Mouse (Mus musculus) mouse trophoblast stem cell (cell line): Measurements from ENCODE around the gene Mnat1.

Experiments used
- in situ Hi-C, 2 experiments: fragments of 300-500 bp; cut with MseI, MboI; formaldehyde crosslinking; loops; 2 replicates in 1 of 2; 3 replicates in 1 of 2; pipeline ENCODE4 v1.15.1; 2025

Mnat1 gene

DNA sequence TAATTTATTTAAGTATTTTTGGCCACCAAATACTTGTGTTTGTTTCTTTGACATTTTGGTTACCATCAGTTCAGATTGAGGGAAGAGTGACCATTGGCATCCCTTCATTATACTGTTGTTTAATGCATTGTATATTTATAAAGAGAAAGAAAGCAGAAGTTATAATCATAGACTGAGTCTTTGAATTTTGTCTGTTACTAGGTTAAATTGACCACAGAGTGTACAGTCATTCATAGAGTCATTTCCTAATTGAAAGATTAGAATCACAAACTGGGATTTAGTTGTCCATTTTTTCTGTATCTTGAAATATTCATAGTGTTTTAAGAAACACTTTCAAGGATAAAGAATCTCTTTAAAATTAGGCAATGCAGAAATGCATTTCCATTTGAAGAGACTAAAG lies 108.0 kb downstream of the Mnat1 start:
- in situ Hi-C loops = no loop called here

DNA sequence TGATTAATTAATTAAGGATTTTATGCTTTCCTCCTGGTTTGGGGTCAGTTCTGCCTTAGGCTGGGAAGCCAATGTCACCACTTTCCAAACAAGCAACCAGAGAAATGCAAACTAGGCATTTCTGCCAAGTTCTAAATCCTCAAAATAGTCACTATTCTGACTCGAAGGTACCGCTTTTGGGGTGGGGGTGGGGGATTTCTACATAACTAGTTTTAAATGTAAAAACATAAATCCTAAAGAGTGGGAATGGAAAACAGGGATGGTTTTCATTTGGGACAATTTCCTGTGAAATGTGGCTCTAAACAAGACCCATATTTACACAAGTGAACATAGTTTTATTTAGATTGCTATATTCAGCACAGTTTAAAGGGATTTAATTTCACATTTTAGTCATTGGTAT lies 109.1 kb downstream of the Mnat1 start:
- in situ Hi-C loops = no loop called here

DNA sequence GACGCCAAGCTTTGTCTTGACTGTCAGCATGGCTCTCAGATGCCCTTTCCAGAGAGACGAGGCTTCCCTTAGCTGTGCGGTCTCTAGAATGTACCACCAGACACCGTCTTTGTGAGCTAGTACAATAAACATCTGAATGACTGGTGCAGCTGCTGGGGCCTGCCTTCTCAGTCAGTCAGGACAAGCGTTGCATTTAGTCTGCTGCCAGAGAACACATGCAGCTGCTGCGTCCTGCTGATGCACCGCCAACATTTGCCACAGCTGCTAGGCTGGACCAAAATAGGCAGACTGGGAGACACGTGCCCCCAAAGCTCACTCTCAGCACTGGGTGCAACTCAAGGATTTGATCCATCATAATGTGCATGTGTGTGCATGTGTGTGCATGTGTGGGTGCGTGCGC lies 118.4 kb downstream of the Mnat1 start:
- in situ Hi-C loops = no loop called here

DNA sequence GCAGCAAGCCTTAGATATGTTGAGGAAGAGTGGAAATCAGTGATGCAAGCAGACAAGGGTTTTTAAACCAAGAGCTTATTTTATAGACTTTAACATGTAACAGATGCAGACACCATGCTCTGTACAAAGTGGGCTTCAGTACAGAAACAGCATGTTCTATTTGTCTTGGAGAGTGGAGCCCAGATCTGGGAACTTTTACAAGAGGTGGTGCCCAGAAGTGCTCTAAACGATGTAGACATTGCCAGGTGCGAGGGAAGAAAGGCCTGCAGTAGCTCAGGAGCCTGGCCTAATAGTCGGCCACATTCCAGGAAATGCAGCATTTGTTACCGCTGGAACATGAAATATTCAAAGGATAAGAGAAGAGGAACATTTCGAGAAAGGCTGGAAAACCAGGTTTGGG lies 122.2 kb downstream of the Mnat1 start:
- in situ Hi-C loops = no loop called here

DNA sequence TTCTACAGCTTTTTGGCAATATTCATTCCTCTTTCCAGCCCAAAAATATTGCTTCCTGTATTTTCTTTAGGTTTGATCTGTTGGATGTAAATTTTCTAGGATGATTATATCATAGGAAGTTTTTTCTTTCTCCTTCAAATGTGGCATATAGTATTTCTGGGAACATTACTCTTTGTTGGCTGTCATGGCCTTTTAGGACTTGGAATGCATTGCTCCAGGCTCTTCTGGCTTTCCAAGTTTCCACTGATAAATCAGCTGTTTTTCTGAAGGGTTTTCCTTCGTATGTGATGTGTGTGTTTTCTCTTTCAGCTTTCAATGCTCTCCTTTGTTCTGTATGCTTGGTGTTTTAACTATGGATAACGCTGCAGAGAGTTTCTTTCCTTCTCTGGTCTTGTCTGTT lies 131.5 kb downstream of the Mnat1 start:
- in situ Hi-C loops = no loop called here

DNA sequence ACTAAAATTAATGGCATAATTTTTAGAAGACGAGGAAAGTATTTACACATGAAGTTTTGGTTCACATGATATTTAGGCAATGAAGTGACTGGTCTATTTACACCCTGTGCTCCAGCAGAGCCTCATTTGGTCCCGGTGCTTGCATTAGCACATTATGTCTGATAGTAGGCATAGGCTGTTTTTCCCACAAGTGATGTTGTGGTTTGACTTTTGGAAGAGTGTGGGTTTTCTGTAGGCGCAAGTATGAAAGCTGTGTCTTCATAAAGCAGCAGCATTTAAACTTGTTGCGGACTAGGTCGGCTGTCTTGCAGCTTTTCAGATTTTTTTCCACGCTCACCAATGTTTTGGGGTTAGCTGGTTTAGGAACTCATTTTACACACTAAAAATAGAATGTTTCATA lies 135.8 kb downstream of the Mnat1 start:
- in situ Hi-C loops = no loop called here

DNA sequence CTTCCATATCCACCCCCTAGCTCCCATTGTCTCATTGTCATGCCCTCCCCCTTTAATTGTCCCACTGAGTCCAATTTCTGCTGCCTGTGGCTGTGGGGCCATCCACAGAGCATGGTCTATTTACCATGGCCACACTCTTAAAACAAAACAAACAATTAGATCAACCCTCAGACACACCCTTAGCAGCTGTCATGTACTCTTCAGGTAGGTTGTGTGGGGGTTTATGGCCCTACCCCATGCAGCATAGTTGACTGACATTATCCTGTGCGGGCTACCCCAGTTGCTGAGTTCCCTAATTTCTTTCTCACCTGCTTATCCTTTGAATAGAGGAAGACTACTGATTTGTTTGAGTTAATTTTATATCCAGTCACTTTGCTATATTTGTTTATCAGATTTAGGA lies 136.8 kb downstream of the Mnat1 start:
- in situ Hi-C loops = no loop called here

DNA sequence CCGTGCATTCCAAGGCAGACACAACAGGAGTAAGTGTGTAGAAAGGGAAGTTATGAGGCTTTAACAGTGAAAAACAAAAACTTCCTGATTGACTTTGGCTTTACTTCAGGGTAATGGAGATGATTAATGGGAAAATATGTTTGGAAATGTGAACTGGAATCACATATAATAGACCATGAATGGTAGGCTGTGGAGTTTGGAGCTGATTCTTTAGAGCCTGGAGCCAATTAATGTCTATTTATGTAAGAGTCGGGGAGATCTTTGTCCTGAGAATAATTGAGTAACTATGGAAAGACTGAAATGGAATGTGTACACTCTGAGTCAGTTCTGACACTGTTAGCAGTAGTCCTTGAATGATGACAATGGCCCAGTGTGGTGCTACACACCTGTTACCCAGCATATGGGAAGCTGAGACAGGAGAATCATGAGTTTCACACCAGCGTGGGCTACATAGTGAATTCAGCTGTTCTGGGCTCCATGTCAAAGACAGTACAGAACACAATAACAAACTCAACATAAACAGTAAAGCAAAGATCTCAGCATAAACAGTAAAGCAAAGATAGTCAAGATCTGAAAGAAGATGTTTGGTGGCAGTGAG lies 142.0 kb downstream of the Mnat1 start:
- in situ Hi-C loops = no loop called here

DNA sequence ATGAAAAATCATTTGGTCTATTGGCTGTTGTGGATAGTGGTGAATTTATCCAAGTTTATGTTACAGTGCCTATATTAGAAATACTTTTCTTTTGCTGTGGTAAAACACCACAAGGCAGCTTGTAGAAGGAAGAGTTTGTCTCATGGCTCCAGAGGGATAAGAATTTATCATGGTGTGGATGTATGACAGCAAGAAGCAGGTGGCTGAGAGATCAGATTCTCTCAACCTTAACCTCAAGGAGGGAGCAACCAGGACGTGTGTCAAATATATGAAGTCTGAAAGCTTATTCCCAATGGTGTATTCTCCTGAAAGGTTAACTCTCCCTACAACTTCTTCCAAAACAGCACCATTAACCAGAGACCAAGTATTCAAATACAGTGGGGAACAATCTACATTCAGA lies 143.1 kb downstream of the Mnat1 start:
- in situ Hi-C loops = no loop called here

DNA sequence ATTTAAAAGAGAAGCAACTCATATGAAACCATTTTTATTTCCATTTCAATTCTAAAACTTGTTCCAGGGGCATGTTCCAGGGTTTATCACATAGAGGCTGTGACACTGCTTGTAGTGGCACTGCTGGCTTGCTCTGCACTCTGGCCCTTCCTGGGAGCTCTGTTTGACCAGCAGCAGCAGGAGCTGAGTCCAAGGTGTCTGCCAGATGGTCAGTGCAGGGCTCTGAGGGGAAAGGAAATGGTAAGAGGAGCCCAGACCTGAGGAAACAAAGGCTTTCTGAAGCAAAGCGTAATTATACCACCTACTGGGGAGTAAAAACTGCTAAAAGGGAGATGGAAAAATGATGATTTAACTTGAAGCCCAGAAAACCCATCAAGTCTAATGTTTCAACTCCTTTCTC lies 145.0 kb downstream of the Mnat1 start:
- in situ Hi-C loops = no loop called here

DNA sequence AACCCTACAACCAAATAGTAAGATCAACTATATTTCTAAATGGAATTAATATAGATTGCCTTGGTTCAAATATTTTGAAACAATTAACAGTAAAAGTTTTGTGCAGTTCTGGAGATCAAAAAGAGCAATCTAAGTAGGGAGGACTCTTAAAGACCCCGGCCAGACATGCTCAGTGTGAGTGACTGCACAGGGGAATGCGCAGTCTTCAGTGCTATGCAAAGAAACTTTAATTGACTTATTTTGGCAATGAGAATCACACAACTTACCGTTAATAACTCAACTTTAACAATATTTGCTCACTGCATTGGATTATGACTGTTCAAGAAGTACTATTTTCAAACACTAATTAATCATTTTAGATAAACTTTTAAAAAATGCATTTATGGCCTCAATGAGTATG lies 146.0 kb downstream of the Mnat1 start:
- in situ Hi-C loops = no loop called here

DNA sequence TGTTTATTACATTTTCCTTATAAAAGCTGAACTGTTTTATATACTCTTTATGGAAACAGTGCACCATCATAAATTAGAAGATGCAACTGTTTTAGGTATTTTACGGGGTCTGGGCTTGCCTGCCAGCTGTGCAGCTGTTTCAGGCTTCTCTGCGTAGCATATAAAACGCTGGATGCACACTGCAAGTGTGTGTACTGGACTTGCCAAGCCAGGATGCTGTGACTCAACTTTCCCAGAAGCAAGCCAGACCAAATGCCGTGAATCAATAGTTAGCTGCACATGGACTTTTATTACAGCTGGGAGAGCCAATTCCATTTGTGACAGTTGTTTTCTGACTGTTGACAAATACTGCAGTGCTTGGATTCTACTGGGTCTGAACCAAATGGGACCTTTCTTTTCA lies 146.4 kb downstream of the Mnat1 start:
- in situ Hi-C loops = no loop called here

DNA sequence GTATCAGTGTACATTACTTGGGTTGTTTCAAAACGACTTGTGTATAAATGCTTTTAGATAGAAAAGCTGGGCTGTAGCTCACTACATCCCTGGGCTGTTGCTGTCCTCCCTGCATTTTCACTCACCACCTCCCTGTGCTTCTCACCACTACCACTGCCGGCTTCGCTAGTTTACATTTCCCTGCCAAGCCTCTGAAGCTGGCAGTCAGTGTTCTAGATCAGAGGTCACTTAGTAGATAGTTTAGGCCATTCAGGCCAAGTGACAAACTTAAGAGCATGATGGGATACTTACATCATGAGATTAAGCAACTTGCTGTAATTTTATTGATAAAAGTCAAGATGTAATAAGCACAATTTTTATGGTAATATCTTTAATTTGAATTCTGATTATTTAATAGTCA lies 151.4 kb downstream of the Mnat1 start:
- in situ Hi-C loops = no loop called here

DNA sequence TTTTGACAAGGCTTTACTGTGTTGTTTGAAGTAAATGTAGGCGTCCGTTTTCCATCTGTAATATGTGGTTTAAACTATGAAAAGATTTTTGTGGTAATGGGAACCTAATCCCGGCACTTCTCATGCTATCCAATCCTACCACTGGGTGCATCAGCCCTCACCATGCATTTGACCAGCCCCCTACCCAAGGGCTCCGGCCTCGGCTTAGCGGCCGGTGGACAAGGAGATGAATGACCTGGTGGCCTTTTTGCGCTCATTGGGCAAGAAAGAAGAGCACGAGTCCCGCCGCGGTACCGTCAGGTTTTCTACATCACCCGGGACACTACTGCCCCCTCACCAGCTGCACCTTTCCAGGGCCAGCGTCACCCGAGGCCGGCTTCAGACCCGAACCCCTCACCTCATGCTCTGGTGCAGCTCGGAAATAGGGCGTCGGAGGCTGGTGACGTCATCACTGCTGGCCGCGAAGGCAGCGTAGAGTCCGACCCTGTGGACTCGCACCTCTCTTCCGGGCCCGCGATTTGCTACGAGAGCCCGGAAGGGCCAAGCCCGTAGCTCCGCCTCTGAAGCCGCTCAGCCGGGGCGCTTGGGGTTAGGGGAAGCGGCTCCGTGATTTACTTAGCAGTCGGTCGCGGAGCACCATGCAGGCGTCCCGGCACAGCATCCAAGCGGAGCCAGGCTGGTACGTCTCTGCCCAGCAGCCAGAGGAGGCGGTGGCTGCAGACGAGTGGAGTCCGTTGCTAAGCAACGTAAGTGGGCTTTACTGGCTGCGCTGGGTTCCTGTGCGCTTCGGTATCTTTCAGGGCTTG lies 163.0 kb downstream of the Mnat1 start, which contains the start of the genes Trmt5 and Slc38a6:
Gene Trmt5, minus strand, starts transcription at position 424 of the 806 bp plus-strand sequence.
Gene Slc38a6, plus strand, starts transcription at position 493 of the 806 bp plus-strand sequence.
- in situ Hi-C loops = no loop called here

DNA sequence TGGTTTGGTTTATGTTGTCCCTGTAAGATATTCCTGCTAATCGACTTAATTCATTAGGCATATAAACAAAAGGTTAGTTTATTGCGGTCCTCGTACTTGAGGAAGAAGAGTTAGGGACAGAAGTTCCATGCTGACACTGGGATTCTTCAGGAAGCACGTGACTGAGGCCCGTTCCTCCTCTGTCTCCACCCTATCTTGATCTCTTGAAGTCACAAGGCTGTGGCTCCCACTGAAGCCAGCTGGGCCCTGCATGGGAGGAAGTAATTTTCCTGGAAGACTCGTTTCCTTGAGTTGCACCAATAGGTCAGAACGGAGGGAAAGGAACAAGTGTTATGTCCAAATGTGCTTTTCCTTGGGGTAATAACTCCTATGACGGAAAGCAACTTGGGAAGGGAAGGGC lies 164.1 kb downstream of the Mnat1 start:
- in situ Hi-C loops = no loop called here

DNA sequence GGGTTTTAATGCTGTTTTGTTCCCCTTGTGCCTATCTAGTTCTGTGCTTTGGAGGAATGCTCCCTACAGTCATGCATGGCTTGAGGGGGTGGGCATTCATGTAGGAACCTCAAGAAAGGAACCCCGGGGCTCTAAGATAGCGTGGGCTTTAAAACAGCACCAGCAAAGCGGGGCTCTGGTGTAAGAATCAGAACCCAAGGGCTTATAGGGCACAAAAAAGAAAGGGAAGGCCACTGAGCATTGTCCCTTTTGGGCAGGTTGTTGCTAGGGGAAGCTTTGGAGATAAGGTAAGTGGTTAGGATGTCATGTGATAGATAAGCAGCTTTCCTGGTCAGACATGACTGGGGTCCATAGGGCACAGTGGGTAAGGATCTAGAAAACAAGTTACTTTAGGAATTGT lies 165.1 kb downstream of the Mnat1 start:
- in situ Hi-C loops = no loop called here

DNA sequence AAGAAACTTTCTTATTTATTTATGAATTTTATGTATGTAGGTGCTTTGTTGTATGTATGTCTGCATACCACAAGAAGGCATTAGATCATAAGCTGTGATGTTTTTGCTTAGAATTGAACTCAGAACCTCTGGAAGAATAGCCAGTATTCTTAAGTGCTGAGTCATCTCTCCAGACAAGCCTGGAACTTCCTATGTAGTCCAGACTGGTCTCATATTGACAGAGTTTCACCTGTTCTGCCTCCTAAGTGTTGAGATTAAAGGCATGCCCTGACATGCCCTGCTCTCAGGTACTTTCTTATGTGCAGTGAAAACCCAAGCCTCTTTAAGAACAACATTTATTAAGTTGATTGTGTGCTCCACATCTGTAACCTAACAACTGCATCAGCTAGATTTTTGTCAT lies 171.4 kb downstream of the Mnat1 start:
- in situ Hi-C loops = no loop called here

DNA sequence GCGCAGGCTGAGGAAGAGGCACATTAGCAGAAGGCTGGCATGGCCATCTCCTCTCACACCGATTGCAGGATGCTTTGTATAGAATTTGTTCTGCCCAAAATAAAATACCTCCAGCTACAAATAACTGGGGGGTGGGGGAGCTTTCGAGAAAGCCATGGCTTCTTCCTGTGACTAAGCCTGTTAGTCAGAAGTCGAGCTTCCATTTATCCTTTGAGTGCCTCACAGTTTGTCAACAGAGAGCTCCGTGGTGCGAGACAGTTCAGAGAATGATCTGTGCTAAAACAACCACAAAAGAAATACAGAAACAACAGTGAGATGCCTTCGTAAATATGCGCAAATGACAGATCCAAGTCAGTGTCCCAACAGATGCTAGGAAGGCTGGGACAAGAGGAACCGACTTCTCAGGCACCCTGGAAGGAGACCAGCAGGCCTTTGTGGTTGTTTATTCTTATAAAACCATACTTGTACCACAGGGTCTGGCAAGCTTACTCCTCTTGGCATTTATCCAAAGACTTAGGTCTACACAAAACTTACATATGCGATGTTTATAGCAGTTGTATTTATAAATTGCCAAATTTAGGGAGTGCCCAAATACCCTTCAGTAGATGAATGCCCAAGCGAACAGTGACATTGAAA lies 172.1 kb downstream of the Mnat1 start:
- in situ Hi-C loops = no loop called here

DNA sequence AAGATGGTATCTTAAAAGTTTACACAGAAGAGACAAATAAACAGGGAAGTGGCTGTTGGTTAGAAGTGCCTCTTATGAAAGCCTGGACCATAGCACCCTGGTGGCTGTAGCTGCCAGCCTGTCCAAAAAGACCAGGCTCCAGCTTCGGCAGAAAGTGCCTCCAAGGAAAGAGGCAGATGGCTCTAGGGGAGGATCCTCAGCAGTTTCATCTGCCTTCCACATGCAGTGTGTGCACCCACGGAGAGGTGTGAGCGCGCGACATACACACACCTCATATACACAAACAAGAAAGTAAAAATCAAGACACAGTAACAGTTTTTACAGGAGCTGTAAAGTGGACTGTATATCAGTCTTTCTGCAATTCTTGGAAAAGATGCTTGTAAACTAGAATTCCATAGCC lies 175.1 kb downstream of the Mnat1 start:
- in situ Hi-C loops = no loop called here

DNA sequence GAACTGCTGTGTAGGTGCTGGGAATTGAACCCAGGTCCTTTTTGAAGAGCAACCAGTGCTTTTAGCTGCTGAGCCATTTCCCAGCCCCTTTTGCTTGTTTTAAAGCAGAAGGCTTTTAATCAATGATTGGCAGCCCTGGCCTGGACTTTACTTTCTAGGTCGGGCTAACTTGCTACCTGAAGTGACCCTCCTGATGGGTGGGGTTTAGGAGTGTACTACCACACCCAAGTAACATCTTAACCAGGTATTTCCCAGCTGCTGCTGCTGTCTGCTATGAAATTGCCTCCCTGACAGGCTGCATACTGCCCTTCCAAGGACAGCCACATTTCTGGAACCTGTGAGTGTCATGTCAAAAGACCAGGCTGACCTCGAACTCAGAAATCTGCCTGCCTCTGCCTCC lies 177.0 kb downstream of the Mnat1 start:
- in situ Hi-C loops = no loop called here

DNA sequence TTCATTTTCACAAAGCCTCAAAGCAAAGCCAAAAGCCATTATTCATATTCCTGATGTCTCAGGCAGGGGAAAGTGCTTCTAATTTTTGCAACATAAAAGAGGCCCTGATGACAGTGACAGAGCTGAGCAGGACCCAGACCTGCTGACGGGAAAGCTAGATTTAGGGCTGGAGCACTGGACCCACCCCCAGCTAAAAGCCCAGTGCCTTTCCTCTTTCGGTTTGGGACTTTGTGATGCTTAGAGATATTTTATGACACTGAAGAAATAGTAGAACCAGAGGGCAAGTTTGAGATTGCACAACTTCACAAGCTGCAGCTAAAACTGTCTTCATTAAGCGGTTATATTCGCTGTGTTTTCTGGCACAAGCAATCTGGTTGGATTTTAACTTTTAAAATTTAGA lies 181.1 kb downstream of the Mnat1 start:
- in situ Hi-C loops = no loop called here

DNA sequence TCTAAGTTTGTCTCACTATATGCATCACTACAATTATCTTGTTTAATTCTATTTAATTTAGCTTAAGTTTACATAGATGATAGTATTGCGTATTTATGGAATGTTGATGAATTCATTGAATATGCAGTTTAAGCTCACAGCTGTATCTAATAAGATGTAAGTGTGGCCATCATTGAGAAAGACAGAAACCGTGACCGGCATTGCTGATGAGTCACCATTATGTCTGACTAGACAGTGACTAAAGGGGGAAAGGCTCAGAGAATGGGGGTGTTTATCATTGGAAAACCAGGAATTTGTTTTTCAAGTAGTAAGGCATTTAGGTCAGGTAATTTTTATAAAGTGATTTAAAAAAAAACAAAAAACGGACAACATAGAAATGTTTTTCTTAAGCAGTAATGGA lies 184.2 kb downstream of the Mnat1 start:
- in situ Hi-C loops = no loop called here

DNA sequence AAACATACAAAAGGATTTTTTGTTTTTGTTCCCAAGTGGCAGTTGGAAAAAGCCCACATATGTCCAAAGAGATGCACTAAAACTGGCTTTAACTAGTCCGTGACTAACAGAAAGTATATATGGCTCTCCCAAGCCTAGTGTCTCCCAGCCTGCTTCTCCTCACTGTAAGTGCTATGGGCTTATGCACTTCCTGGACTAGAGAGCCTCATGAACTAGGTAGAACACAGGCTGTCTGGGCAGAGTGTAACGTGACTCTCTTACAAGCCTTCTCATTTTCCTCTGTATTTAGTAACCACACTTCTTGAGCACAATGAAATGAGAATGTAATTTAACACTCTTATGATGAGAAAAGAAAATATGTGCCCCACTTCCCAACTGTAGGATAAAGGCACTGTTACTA lies 185.2 kb downstream of the Mnat1 start:
- in situ Hi-C loops = no loop called here
